In genomic region chr1:153173276-153173675, GRCm38 (mm10) we compare ENCODE assay signal across 10 mouse cellular contexts. TPM values are rescaled to one million over a fixed set of nuclear protein-coding genes. Genes with fewer than 3 reads are reported as not detected.
A peak's percentile ranks its signal among the peaks of the same experiment; 100 is the strongest.
DNase-seq lines count a peak whose midpoint lies in the region; ATAC-seq and TF ChIP-seq lines count a peak whose summit lies in the region.
"Had no signal": no experiment of that assay in that cellular context is flagged by ENCODE, and none has a peak within 500 bp of the region (broad histone marks: within the 10 kb centered on the region; RNA-seq: fewer than 3 reads in every experiment).

No protein-coding gene starts in this region.

- H3K27ac ChIP-seq in kidney, postnatal 0 days, result peak overlapping the region; percentile 5; the same call in 1 of the 2 replicates
- H3K27ac ChIP-seq: hindbrain, embryonic 14.5 days had no signal

- no peaks in the 10 kb centered on the region for H3K36me3 ChIP-seq in kidney, postnatal 0 days (ENCODE audit: insufficient read depth, low read length)

- peaks cover 19% of the 10 kb centered on the region for H3K4me1 ChIP-seq in kidney, postnatal 0 days (replicated peaks; ENCODE audit: insufficient read depth, low read length)

- no peak for TF ChIP-seq CTCF in kidney, postnatal 0 days (IDR thresholded peaks at IDR 0.05; ENCODE audit: low read depth)

- no peaks in the 10 kb centered on the region for H3K9me3 ChIP-seq in kidney, postnatal 0 days (replicated peaks; ENCODE audit: low read length)

- WGBS in kidney, postnatal 0 days, result 32% methylated on average over 3 of the region's 3 CpGs

- peak; percentile 58 for DNase-seq in gastrocnemius, adult 18-20 months (ENCODE audit: low spot score)
- DNase-seq in gastrocnemius, postnatal 10 days, result no peak
- peak; percentile 60 for DNase-seq in testis, postnatal 10 days (ENCODE audit: low spot score)
- no peak for DNase-seq in testis, postnatal 14 days (ENCODE audit: low spot score)
- peak; percentile 70 for DNase-seq in kidney, postnatal 0 days (ENCODE audit: low spot score)
- DNase-seq in right cerebral cortex, postnatal 36 days (ENCODE audit: low spot score in 2 of 2), result no peak
- no peak for DNase-seq in layer of hippocampus, adult 11-12 months (ENCODE audit: low spot score)
- DNase-seq: liver had no signal

- no peak overlapping the region for H3K9ac ChIP-seq in kidney, postnatal 0 days (ENCODE audit: low read depth, low read length)
- H3K9ac ChIP-seq: hindbrain, embryonic 14.5 days had no signal

- ATAC-seq in kidney, postnatal 0 days (replicated peaks; ENCODE audit: low FRiP score, low read depth), result 0 out of 2 replicates have a peak, but pooled peaks have one; percentile 37
- no peak for ATAC-seq in erythroid progenitor cell, adult 5-6 weeks (replicated peaks; ENCODE audit: low FRiP score, poor library complexity, severe bottlenecking)

- H3K4me3 ChIP-seq in kidney, postnatal 0 days (replicated peaks; ENCODE audit: low read depth, low read length), result no peak overlapping the region

- no peaks in the 10 kb centered on the region for H3K27me3 ChIP-seq in kidney, postnatal 0 days (ENCODE audit: insufficient read depth, low read length)

- no peak overlapping the region for H3K4me2 ChIP-seq in kidney, postnatal 0 days (ENCODE audit: low read length)
- H3K4me2 ChIP-seq: hindbrain, embryonic 14.5 days had no signal

RNA-seq across cellular contexts. Expression of gene Lamc2, which starts 13.0 kb away (rescaled TPM):
- total RNA-seq in gastrocnemius, adult 18-20 months (2021), result 1 to 10 TPM; 3.3 to 9.7 TPM
- total RNA-seq in gastrocnemius, postnatal 10 days (2021), result 1 to 10 TPM; 2.6 to 4.6 TPM
- polyA plus RNA-seq in kidney, postnatal 0 days (2015; fragmentation: Nextera tagmentation; extraction: Ambion mirVana), result 47.7 and 51.4 TPM in 2 replicates
- total RNA-seq in erythroid progenitor cell, adult 5-6 weeks (2015; ENCODE audit: low replicate concordance), result not detected in 2 replicates
- not detected in 2 replicates for total RNA-seq in erythroid progenitor cell, adult 5-6 weeks (2017; ENCODE audit: low replicate concordance)

Comparison
In these comparisons a context has a peak if more than half of its experiments do, and no peak if none do; other contexts are left out.
1. DNase-seq: peak in gastrocnemius, adult 18-20 months (single experiment), testis, postnatal 10 days (single experiment) and kidney, postnatal 0 days (single experiment); none in gastrocnemius, postnatal 10 days (single experiment), testis, postnatal 14 days (single experiment), right cerebral cortex, postnatal 36 days (0 of 2) and layer of hippocampus, adult 11-12 months (single experiment).